24 mouse cellular contexts compared by ENCODE assay signal in genomic region chr10:80817164-80817563, GRCm38 (mm10). TPM values are rescaled to one million over a fixed set of nuclear protein-coding genes. Genes with fewer than 3 reads are reported as not detected.
"Had no signal": no experiment of that assay in that cellular context is flagged by ENCODE, and none has a peak within 500 bp of the region (broad histone marks: within the 10 kb centered on the region; RNA-seq: fewer than 3 reads in every experiment).

No protein-coding gene starts in this region.

- H3K4me2 ChIP-seq: lung, embryonic 14.5 days; midbrain, embryonic 12.5 days; neural tube, embryonic 13.5 days; neural tube, embryonic 15.5 days; stomach, embryonic 15.5 days had no signal

- H3K9me3 ChIP-seq: midbrain, embryonic 10.5 days; midbrain, embryonic 12.5 days; neural tube, embryonic 13.5 days; neural tube, embryonic 15.5 days; stomach, embryonic 15.5 days had no signal

- ATAC-seq: midbrain, embryonic 16.5 days had no signal

- H3K27ac ChIP-seq: midbrain, embryonic 10.5 days; midbrain, embryonic 12.5 days; neural tube, embryonic 13.5 days; neural tube, embryonic 15.5 days; stomach, embryonic 15.5 days had no signal

- H3K9ac ChIP-seq: lung, embryonic 14.5 days; midbrain, embryonic 12.5 days; neural tube, embryonic 13.5 days; neural tube, embryonic 15.5 days; stomach, embryonic 15.5 days had no signal

- H3K4me3 ChIP-seq: midbrain, embryonic 10.5 days; midbrain, embryonic 12.5 days; myocyte; neural tube, embryonic 13.5 days; neural tube, embryonic 15.5 days; stomach, embryonic 15.5 days had no signal

- H3K4me1 ChIP-seq: midbrain, embryonic 10.5 days; midbrain, embryonic 12.5 days; neural tube, embryonic 13.5 days; neural tube, embryonic 15.5 days; stomach, embryonic 15.5 days had no signal

- H3K27me3 ChIP-seq: midbrain, embryonic 12.5 days; stomach, embryonic 15.5 days had no signal

- H3K36me3 ChIP-seq: midbrain, embryonic 10.5 days; midbrain, embryonic 12.5 days; neural tube, embryonic 13.5 days; neural tube, embryonic 15.5 days; stomach, embryonic 15.5 days had no signal

- DNase-seq: lung, adult 18-20 months; lung, embryonic 14.5 days; lung, postnatal 10 days; midbrain, embryonic 14.5 days; retina, postnatal 1 day; right cerebral cortex, adult 18-20 months; right cerebral cortex, postnatal 25 days; right cerebral cortex, postnatal 4 days; spleen, adult 18-20 months; thymus, adult 18-20 months; thymus, postnatal 14 days; thymus, postnatal 36 days had no signal

RNA-seq across cellular contexts. Expression of gene Jsrp1, which starts 3.9 kb away (rescaled TPM):
- total RNA-seq: megakaryocyte, adult 5-6 weeks; megakaryocyte-erythroid progenitor cell, adult 5-6 weeks had no signal
- polyA plus RNA-seq: small intestine, adult 2 months had no signal

RNA-seq across cellular contexts. Expression of gene Amh, which starts 12.1 kb away (rescaled TPM):
- total RNA-seq: megakaryocyte, adult 5-6 weeks had no signal
- polyA plus RNA-seq: lung, embryonic 16.5 days; midbrain, embryonic 10.5 days; midbrain, embryonic 14.5 days; midbrain, embryonic 16.5 days; neural tube, embryonic 11.5 days; neural tube, embryonic 15.5 days; stomach, embryonic 15.5 days had no signal
